Mouse (Mus musculus): ENCODE data around the gene Rnf167. TPM values are rescaled to one million over a fixed set of nuclear protein-coding genes. Genes with fewer than 3 reads are reported as not detected.

The Rnf167 gene
- polyA plus RNA-seq, 1 experiment from 2014 or later, result 95.8 TPM

- Histone ChIP-seq H3K27me3 (no peaks in the 10 kb centered on the region), H3K4me2 (0 out of 2 replicates have a peak overlapping the region, but pooled peaks have one; percentile 15), H3K27ac (peak overlapping the region; percentile 13), H3K9me3 (no peaks in the 10 kb centered on the region), H3K4me3 (replicated peaks) (0 out of 2 replicates have a peak overlapping the region, but pooled peaks have one; percentile 9), H3K9ac (replicated peaks) (no peak overlapping the region), H3K36me3 (peaks cover 51% of the 10 kb centered on the region), H3K4me1 (replicated peaks) (peaks cover 58% of the 10 kb centered on the region)
- no peak for ATAC-seq (ENCODE audit: insufficient number of reproducible peaks, insufficient read depth, low FRiP score, low TSS enrichment, low read depth)
- WGBS, result 80% methylated on average over 12 of the region's 12 CpGs
Measured at GRCm38 (mm10) chr11:70650322-70651175, 3.5 kb downstream of the Rnf167 start.

- H3K4me1 ChIP-seq (replicated peaks), result peaks cover 59% of the 10 kb centered on the region
- H3K27ac ChIP-seq, result peak overlapping the region; percentile 13; the same call in 1 of the 2 replicates
- no peak overlapping the region for H3K9ac ChIP-seq (replicated peaks)
- peak overlapping the region; percentile 15; the same call in 1 of the 2 replicates for H3K4me2 ChIP-seq
- 83% methylated on average over 2 of the region's 2 CpGs for WGBS
- H3K9me3 ChIP-seq, result no peaks in the 10 kb centered on the region
- H3K27me3 ChIP-seq, result no peaks in the 10 kb centered on the region
- H3K4me3 ChIP-seq (replicated peaks), result peak overlapping the region; percentile 9; the same call in 1 of the 2 replicates
- H3K36me3 ChIP-seq, result peaks cover 48% of the 10 kb centered on the region
- no peak for ATAC-seq (ENCODE audit: insufficient number of reproducible peaks, insufficient read depth, low FRiP score, low TSS enrichment, low read depth)
Measured at GRCm38 (mm10) chr11:70651391-70651790, 4.4 kb downstream of the Rnf167 start.

GRCm38 (mm10) chr11:70652029-70652883, 5.2 kb downstream of the Rnf167 start:
- Histone ChIP-seq H3K4me3 (replicated peaks) (peak overlapping the region; percentile 97), H3K36me3 (peaks cover 48% of the 10 kb centered on the region), H3K4me1 (replicated peaks) (peaks cover 67% of the 10 kb centered on the region), H3K27me3 (no peaks in the 10 kb centered on the region), H3K9ac (replicated peaks) (peak overlapping the region; percentile 97), H3K27ac (peak overlapping the region; percentile 98), H3K9me3 (no peaks in the 10 kb centered on the region), H3K4me2 (peak overlapping the region; percentile 97)
- ATAC-seq (ENCODE audit: insufficient number of reproducible peaks, insufficient read depth, low FRiP score, low TSS enrichment, low read depth), result no peak
- 57% methylated on average over 12 of the region's 12 CpGs for WGBS

GRCm38 (mm10) chr11:70652884-70653344, 5.9 kb downstream of the Rnf167 start:
- Histone ChIP-seq H3K9ac (replicated peaks) (peak overlapping the region; percentile 97), H3K9me3 (no peaks in the 10 kb centered on the region), H3K36me3 (peaks cover 48% of the 10 kb centered on the region), H3K27me3 (no peaks in the 10 kb centered on the region), H3K4me3 (replicated peaks) (peak overlapping the region; percentile 97), H3K4me1 (replicated peaks) (peaks cover 72% of the 10 kb centered on the region), H3K27ac (peak overlapping the region; percentile 98), H3K4me2 (peak overlapping the region; percentile 97)
- WGBS, result 45% methylated on average over 6 of the region's 6 CpGs
- ATAC-seq (ENCODE audit: insufficient number of reproducible peaks, insufficient read depth, low FRiP score, low TSS enrichment, low read depth), result no peak

- 0% methylated on average over 61 of the region's 63 CpGs for WGBS
- ATAC-seq (ENCODE audit: insufficient number of reproducible peaks, insufficient read depth, low FRiP score, low TSS enrichment, low read depth), result peak; percentile 21; the same call in 1 of the 2 replicates
- H3K4me1 ChIP-seq (replicated peaks), result peaks cover 72% of the 10 kb centered on the region
- H3K9me3 ChIP-seq, result no peaks in the 10 kb centered on the region
- H3K4me3 ChIP-seq (replicated peaks), result peak overlapping the region; percentile 97
- H3K9ac ChIP-seq (replicated peaks), result peak overlapping the region; percentile 97
- H3K27me3 ChIP-seq, result no peaks in the 10 kb centered on the region
- peak overlapping the region; percentile 97 for H3K4me2 ChIP-seq
- peaks cover 45% of the 10 kb centered on the region for H3K36me3 ChIP-seq
- H3K27ac ChIP-seq, result peak overlapping the region; percentile 98
Measured at GRCm38 (mm10) chr11:70653345-70654197, 6.5 kb downstream of the Rnf167 start.

GRCm38 (mm10) chr11:70654198-70654922, 7.3 kb downstream of the Rnf167 start, which contains the start of gene Pfn1:
TSS of gene Pfn1 (minus strand) at chr11:70654644.
- peaks cover 68% of the 10 kb centered on the region for H3K4me1 ChIP-seq (replicated peaks)
- H3K27me3 ChIP-seq, result no peaks in the 10 kb centered on the region
- ATAC-seq (ENCODE audit: insufficient number of reproducible peaks, insufficient read depth, low FRiP score, low TSS enrichment, low read depth), result peak; percentile 12; the same call in 1 of the 2 replicates
- peaks cover 39% of the 10 kb centered on the region for H3K36me3 ChIP-seq
- peak within 1 kb of the TSS; percentile 97 for H3K9ac ChIP-seq (replicated peaks)
- H3K4me2 ChIP-seq, result peak within 1 kb of the TSS; percentile 97
- no peaks in the 10 kb centered on the region for H3K9me3 ChIP-seq
- H3K4me3 ChIP-seq (replicated peaks), result peak within 1 kb of the TSS; percentile 97
- WGBS, result under 1% methylated on average over 54 of the region's 61 CpGs
- H3K27ac ChIP-seq, result peak within 1 kb of the TSS; percentile 98

- H3K27ac ChIP-seq, result peak overlapping the region; percentile 98
- H3K9me3 ChIP-seq, result no peaks in the 10 kb centered on the region
- peaks cover 38% of the 10 kb centered on the region for H3K36me3 ChIP-seq
- peak overlapping the region; percentile 97 for H3K4me3 ChIP-seq (replicated peaks)
- 0 out of 2 replicates have a peak, but pooled peaks have one; percentile 22 for ATAC-seq (ENCODE audit: insufficient number of reproducible peaks, insufficient read depth, low FRiP score, low TSS enrichment, low read depth)
- H3K4me2 ChIP-seq, result peak overlapping the region; percentile 97
- H3K27me3 ChIP-seq, result no peaks in the 10 kb centered on the region
- WGBS, result under 1% methylated on average over 47 of the region's 48 CpGs
- H3K9ac ChIP-seq (replicated peaks), result peak overlapping the region; percentile 97
- H3K4me1 ChIP-seq (replicated peaks), result peaks cover 63% of the 10 kb centered on the region
Measured at GRCm38 (mm10) chr11:70654923-70655570, 8.0 kb downstream of the Rnf167 start.

GRCm38 (mm10) chr11:70655571-70656455, 8.8 kb downstream of the Rnf167 start:
- peak overlapping the region; percentile 98 for H3K27ac ChIP-seq
- peak overlapping the region; percentile 97 for H3K9ac ChIP-seq (replicated peaks)
- ATAC-seq (ENCODE audit: insufficient number of reproducible peaks, insufficient read depth, low FRiP score, low TSS enrichment, low read depth), result no peak
- no peaks in the 10 kb centered on the region for H3K27me3 ChIP-seq
- WGBS, result under 1% methylated on average over 61 of the region's 61 CpGs
- H3K9me3 ChIP-seq, result no peaks in the 10 kb centered on the region
- H3K4me2 ChIP-seq, result peak overlapping the region; percentile 97
- peak overlapping the region; percentile 97 for H3K4me3 ChIP-seq (replicated peaks)
- peaks cover 57% of the 10 kb centered on the region for H3K4me1 ChIP-seq (replicated peaks)
- peaks cover 39% of the 10 kb centered on the region for H3K36me3 ChIP-seq

- Histone ChIP-seq H3K4me1 (replicated peaks) (peaks cover 50% of the 10 kb centered on the region), H3K27me3 (no peaks in the 10 kb centered on the region), H3K4me2 (peak overlapping the region; percentile 97), H3K4me3 (replicated peaks) (peak overlapping the region; percentile 97), H3K9me3 (no peaks in the 10 kb centered on the region), H3K9ac (replicated peaks) (peak overlapping the region; percentile 97), H3K36me3 (peaks cover 39% of the 10 kb centered on the region), H3K27ac (peak overlapping the region; percentile 98)
- ATAC-seq (ENCODE audit: insufficient number of reproducible peaks, insufficient read depth, low FRiP score, low TSS enrichment, low read depth), result peak; percentile 56
- 2% methylated on average over 16 of the region's 16 CpGs for WGBS
Measured at GRCm38 (mm10) chr11:70656456-70656927, 9.5 kb downstream of the Rnf167 start.

Measured in limb, embryonic 12.5 days (tissue).